Mouse (Mus musculus) testis, postnatal 10 days (tissue): ENCODE measurements at regions not wholly inside any gene's neighbourhood (a gene's known extent, or its start where the extent isn't known, plus 50 kb on each side); places are given as distances from the start of the nearest gene placed in this dataset.

Experiments used
- DNase-seq: peaks from one replicate; pipeline ENCODE4 v3.0.0; 2021; ENCODE audit warnings: low spot score

GRCm38 (mm10) chr4:148723208-148723607 lies 80.1 kb downstream of the Gm572 start:
- DNase-seq = no peak

GRCm38 (mm10) chr4:148723934-148724719 lies 80.1 kb upstream of the Casz1 start:
- no peak for DNase-seq

- no peak for DNase-seq
Measured at GRCm38 (mm10) chr4:148728800-148729199, 75.4 kb upstream of the Casz1 start.

GRCm38 (mm10) chr4:148731586-148731985 lies 72.6 kb upstream of the Casz1 start:
- no peak for DNase-seq

GRCm38 (mm10) chr4:148734061-148734460 lies 70.2 kb upstream of the Casz1 start:
- DNase-seq = no peak

- no peak for DNase-seq
Measured at GRCm38 (mm10) chr4:148734547-148734946, 69.7 kb upstream of the Casz1 start.

- no peak for DNase-seq
Measured at GRCm38 (mm10) chr4:148738601-148739530, 65.4 kb upstream of the Casz1 start.

- DNase-seq = peak; percentile 90
Measured at GRCm38 (mm10) chr4:148742549-148743413, 61.4 kb upstream of the Casz1 start.

- DNase-seq = no peak
Measured at GRCm38 (mm10) chr4:148743414-148743844, 60.8 kb upstream of the Casz1 start.

- no peak for DNase-seq
Measured at GRCm38 (mm10) chr4:148744053-148744452, 60.2 kb upstream of the Casz1 start.

GRCm38 (mm10) chr4:148746460-148747314 lies 57.5 kb upstream of the Casz1 start:
- no peak for DNase-seq

- no peak for DNase-seq
Measured at GRCm38 (mm10) chr4:148747315-148747644, 56.9 kb upstream of the Casz1 start.

- no peak for DNase-seq
Measured at GRCm38 (mm10) chr4:148750030-148750429, 54.2 kb upstream of the Casz1 start.

GRCm38 (mm10) chr4:148751591-148751990 lies 52.6 kb upstream of the Casz1 start:
- no peak for DNase-seq

- DNase-seq = no peak
Measured at GRCm38 (mm10) chr4:148752360-148753093, 51.7 kb upstream of the Casz1 start.

GRCm38 (mm10) chr4:148753143-148753798 lies 51.0 kb upstream of the Casz1 start:
- DNase-seq = no peak

GRCm38 (mm10) chr4:148753849-148754248 lies 50.4 kb upstream of the Casz1 start:
- DNase-seq = no peak
